Mouse (Mus musculus) C2C12 (cell line): ENCODE measurements around the gene Hdac7.

Source experiments
- CEBPB ChIP-seq: IDR thresholded peaks from one replicate; pipeline ENCODE4 v1.6.1; 2011; ENCODE audit warnings: low read depth, mild to moderate bottlenecking, control low read depth, moderate library complexity
- CTCF ChIP-seq: IDR thresholded peaks from one replicate; pipeline ENCODE4 v1.5.1; 2011; ENCODE audit not compliant: control insufficient read depth, insufficient read depth, insufficient read length
- MAX ChIP-seq: IDR thresholded peaks from one replicate; pipeline ENCODE4 v1.6.1; 2011; ENCODE audit warnings: mild to moderate bottlenecking, control low read depth
- USF1 ChIP-seq: IDR thresholded peaks from one replicate; pipeline ENCODE4 v1.6.1; 2011; ENCODE audit warnings: low read depth, mild to moderate bottlenecking, control low read depth, moderate library complexity

GRCm38 (mm10) chr15:97830253-97830787 is 14.0 kb downstream of the Hdac7 start:
- TF ChIP-seq CTCF (no peak), CEBPB (no peak), MAX (no peak), USF1 (no peak)
